Mouse (Mus musculus): Measurements from ENCODE around the gene Siah1a.

Gene Siah1a

GRCm38 (mm10) chr8:86745221-86745934 lies at the start of gene Siah1a, which contains the start of gene Gm10638:
Gene Siah1a, minus strand, starts transcription at chr8:86745934.
Gene Gm10638, plus strand, starts transcription at chr8:86745699.
- in situ Hi-C loops (cut with MboI; ENCODE audit: unreplicated experiment in 2 of 2), result loop anchor here (10.0 to 25.0 kb wide), 2 partner anchors 139 to 1467 kb away; partner anchors contain the start of gene N4bp1 (in 1 of the 2)

GRCm38 (mm10) chr8:86794716-86795115 lies 49.0 kb upstream of the Siah1a start:
- in situ Hi-C loops (cut with MboI; ENCODE audit: unreplicated experiment in 2 of 2), result no loop called here

- in situ Hi-C loops (cut with MboI; ENCODE audit: unreplicated experiment in 2 of 2), result no loop called here
Observed at GRCm38 (mm10) chr8:86791542-86791941, 45.8 kb upstream of the Siah1a start.

- in situ Hi-C loops (cut with MboI; ENCODE audit: unreplicated experiment in 2 of 2), result no loop called here
Observed at GRCm38 (mm10) chr8:86789576-86789975, 43.8 kb upstream of the Siah1a start.

GRCm38 (mm10) chr8:86787891-86788420 lies 42.2 kb upstream of the Siah1a start:
- in situ Hi-C loops (cut with MboI; ENCODE audit: unreplicated experiment in 2 of 2), result no loop called here

GRCm38 (mm10) chr8:86786498-86786897 lies 40.8 kb upstream of the Siah1a start:
- in situ Hi-C loops (cut with MboI; ENCODE audit: unreplicated experiment in 2 of 2), result no loop called here

- in situ Hi-C loops (cut with MboI; ENCODE audit: unreplicated experiment in 2 of 2), result no loop called here
Observed at GRCm38 (mm10) chr8:86781094-86781493, 35.4 kb upstream of the Siah1a start.

- in situ Hi-C loops (cut with MboI; ENCODE audit: unreplicated experiment in 2 of 2), result no loop called here
Observed at GRCm38 (mm10) chr8:86779207-86779606, 33.5 kb upstream of the Siah1a start.

GRCm38 (mm10) chr8:86769945-86770715 lies 24.4 kb upstream of the Siah1a start:
- in situ Hi-C loops (cut with MboI; ENCODE audit: unreplicated experiment in 2 of 2), result no loop called here

GRCm38 (mm10) chr8:86768499-86768898 lies 22.8 kb upstream of the Siah1a start:
- in situ Hi-C loops (cut with MboI; ENCODE audit: unreplicated experiment in 2 of 2), result no loop called here

- in situ Hi-C loops (cut with MboI; ENCODE audit: unreplicated experiment in 2 of 2), result no loop called here
Observed at GRCm38 (mm10) chr8:86766548-86767211, 20.9 kb upstream of the Siah1a start.

- in situ Hi-C loops (cut with MboI; ENCODE audit: unreplicated experiment in 2 of 2), result no loop called here
Observed at GRCm38 (mm10) chr8:86765669-86766068, 19.9 kb upstream of the Siah1a start.

- in situ Hi-C loops (cut with MboI; ENCODE audit: unreplicated experiment in 2 of 2), result no loop called here
Observed at GRCm38 (mm10) chr8:86765155-86765554, 19.4 kb upstream of the Siah1a start.

GRCm38 (mm10) chr8:86762806-86763205 lies 17.1 kb upstream of the Siah1a start:
- in situ Hi-C loops (cut with MboI; ENCODE audit: unreplicated experiment in 2 of 2), result no loop called here

- in situ Hi-C loops (cut with MboI; ENCODE audit: unreplicated experiment in 2 of 2), result no loop called here
Observed at GRCm38 (mm10) chr8:86760746-86761145, 15.0 kb upstream of the Siah1a start.

GRCm38 (mm10) chr8:86759090-86759491 lies 13.4 kb upstream of the Siah1a start:
- in situ Hi-C loops (cut with MboI; ENCODE audit: unreplicated experiment in 2 of 2), result no loop called here

GRCm38 (mm10) chr8:86758651-86759050 lies 12.9 kb upstream of the Siah1a start:
- in situ Hi-C loops (cut with MboI; ENCODE audit: unreplicated experiment in 2 of 2), result no loop called here

GRCm38 (mm10) chr8:86756948-86757733 lies 11.4 kb upstream of the Siah1a start:
- in situ Hi-C loops (cut with MboI; ENCODE audit: unreplicated experiment in 2 of 2), result no loop called here

GRCm38 (mm10) chr8:86749842-86750241 lies 4.1 kb upstream of the Siah1a start:
- in situ Hi-C loops (cut with MboI; ENCODE audit: unreplicated experiment in 2 of 2), result loop anchor here (10.0 to 25.0 kb wide), 2 partner anchors 135 to 1462 kb away; partner anchors contain the start of gene N4bp1 (in 1 of the 2)

GRCm38 (mm10) chr8:86746511-86746910 lies 777 bp upstream of the Siah1a start:
- in situ Hi-C loops (cut with MboI; ENCODE audit: unreplicated experiment in 2 of 2), result loop anchor here (10.0 to 25.0 kb wide), 2 partner anchors 138 to 1466 kb away; partner anchors contain the start of gene N4bp1 (in 1 of the 2)
